Mouse (Mus musculus) heart, adult 2 months (tissue): ENCODE results near the gene Slc30a1.

ENCODE experiments used
- CTCF ChIP-seq: fragments of 200-600 bp; IDR thresholded peaks from 2 replicates; pipeline ENCODE4 v1.8.1; 2022; ENCODE audit warnings: antibody characterized with exemption, mild to moderate bottlenecking, moderate library complexity
- POLR2A ChIP-seq: fragments of 200-500 bp; IDR thresholded peaks from 2 replicates; pipeline ENCODE4 v1.6.1; 2011; ENCODE audit warnings: mild to moderate bottlenecking, low read depth, low read length, control low read depth; ENCODE audit not compliant: insufficient read depth

DNA sequence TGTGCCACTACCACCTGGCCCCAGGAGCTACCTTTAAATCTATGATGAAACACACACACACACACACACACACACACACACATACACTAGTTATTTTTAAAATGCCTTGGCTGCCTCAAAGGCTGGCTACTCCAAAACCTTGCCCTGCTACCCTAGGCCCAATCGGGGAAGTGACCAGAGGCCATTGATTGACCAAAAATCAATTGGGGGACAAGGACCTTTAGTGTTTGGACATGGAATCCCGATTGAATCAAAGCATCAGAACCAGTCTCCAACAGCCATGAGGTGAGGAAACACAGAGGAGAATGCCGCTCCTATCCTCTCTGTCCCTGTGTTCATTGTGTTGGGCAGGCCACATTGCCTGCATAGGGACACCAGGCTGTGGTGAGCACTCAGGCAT is 15.1 kb downstream of the Slc30a1 start:
- TF ChIP-seq POLR2A (no peak), CTCF (no peak)
